Mouse (Mus musculus): ENCODE results near the gene Vps29.

Gene Vps29

DNA sequence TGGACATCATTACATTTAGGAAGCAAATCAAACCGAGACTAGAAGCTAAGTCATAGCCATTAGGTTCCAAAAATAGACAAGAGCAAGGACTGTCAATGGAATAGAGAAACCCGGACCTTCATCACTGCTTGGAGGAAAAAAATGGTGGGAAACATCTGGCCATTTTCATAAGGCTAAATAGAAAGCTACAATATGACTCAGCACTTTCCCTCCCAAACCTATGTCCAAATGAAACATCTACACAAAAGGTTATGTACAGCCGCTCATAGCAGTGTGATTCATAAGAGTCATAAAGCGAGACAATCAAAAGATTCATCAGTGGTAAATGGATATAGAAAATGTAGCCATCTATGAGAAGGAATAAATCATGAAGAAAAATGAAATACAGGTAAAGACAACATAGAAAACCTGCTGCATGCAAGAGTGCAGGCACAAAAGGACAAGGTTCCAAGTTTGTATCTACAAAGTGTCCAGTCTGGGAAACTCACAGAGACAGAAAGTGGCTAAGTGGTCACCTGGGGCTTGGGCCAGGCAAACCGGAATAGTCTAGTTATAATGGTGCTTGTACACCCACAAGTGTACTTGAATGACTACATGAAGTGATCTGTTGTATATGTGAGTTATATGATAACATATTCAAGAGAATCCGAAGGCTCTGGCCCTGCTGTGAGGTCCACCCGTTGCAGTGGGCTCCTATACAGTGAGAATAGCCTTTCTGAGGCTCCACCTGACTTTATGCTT, 17.4 kb upstream of the Vps29 start:
- WGBS = 89% methylated on average over 7 of the region's 7 CpGs

DNA sequence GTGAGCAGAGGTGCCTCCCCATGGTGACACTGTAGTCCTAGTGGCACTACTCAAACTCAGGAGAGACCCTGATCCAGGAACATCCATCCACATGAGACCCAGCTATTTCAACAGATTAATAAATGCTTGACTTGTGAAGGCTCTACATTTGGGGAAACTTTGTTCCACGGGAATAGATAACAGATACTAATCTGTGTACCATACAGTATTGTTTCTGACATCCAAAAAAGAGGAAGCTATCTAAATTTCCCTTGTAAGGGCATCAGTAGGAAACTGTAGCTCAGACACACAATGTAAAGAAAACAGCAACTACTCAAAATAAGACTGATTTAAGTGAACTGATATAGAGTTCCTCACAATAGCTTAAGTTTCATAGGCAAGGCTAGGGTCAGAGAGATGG, 11.3 kb upstream of the Vps29 start:
- 93% methylated on average over 1 of the region's 1 CpGs for WGBS

DNA sequence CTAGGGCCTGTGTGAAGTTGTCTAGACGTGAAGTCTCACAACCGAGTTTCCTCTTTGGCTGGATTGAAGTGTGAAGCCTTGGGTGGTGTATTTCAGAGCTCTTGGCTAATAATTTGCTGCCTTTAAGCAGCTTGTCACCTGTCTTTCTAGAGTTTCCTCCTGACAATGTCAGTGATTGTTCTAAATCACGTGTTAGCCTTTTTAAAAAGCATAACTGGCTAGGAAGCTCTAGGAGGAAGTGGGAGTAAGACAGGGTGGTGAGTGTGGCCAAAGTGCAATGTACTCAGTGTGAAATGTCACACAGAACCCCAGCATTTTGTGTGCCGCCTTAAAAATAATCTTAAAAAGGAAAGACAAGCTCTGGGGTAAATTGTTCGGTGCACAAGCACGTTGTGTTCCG, 10.4 kb upstream of the Vps29 start:
- WGBS = 59% methylated on average over 7 of the region's 7 CpGs

DNA sequence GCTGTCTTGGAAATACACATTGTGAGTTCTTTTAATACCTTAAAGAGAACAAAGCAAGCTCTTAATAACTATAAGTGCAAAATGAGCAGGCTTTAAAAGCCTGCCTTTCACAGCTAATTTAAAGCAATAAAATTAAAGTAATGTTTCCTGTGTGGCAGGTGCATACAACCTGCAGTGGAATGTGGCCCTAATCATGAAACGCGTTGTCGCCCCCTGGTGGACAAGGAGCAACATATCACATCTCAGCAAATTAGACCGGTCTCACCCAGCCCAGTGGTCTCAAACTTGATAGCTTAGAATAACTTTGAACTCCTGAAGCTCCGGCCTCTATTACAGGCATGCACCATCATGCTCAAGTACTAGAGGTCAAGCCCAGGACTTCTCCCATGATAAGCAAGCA, 9.9 kb upstream of the Vps29 start:
- WGBS = 4% methylated on average over 5 of the region's 5 CpGs

DNA sequence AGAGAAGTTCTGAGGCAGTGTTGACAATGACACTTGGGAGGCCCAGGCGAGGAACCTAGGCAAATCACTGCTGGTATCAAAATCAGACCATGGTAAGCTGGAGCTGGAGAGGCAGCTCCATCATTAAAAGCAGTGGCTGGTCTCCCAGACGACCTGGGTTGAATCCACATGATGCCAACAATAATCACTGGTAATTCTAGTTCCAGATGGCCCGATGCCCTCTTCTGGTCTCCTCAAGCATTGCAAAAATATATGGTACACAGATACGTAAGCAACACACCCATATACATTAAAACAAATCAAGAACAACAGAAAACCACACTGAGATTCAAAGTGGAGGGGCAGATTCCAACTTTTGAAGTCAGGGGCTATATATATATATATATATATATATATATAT, 8.4 kb upstream of the Vps29 start:
- WGBS = 81% methylated on average over 4 of the region's 4 CpGs

DNA sequence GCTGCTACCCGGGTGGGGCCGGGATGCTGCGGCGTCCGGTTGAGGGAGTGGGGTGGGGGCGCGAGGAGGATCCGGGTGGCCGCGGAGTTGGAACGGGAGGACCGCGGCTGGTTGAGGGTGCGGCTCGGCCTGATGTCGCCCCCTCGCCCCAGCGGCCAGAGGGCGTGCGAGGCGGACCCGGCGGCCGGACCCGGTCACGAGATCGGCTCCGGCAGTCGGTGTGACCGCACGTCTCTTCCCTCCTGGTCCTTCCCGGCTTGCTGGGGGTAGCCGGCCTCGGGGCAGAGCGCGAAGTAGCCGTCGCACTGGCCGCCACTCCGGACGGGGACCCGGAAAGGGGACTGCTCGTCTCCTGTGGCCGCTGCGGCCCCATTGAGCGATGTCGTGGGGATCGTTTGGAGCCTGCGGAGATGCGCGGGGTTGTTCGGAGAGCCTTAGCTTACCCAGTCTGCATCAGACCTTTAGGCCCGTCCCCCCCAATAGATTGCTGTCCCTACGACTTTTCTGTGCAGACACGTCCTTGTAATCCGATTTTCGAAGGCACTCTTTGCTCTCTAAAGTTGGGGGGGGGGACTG, 411 bp downstream of the Vps29 start:
- 1% methylated on average over 53 of the region's 57 CpGs for WGBS

DNA sequence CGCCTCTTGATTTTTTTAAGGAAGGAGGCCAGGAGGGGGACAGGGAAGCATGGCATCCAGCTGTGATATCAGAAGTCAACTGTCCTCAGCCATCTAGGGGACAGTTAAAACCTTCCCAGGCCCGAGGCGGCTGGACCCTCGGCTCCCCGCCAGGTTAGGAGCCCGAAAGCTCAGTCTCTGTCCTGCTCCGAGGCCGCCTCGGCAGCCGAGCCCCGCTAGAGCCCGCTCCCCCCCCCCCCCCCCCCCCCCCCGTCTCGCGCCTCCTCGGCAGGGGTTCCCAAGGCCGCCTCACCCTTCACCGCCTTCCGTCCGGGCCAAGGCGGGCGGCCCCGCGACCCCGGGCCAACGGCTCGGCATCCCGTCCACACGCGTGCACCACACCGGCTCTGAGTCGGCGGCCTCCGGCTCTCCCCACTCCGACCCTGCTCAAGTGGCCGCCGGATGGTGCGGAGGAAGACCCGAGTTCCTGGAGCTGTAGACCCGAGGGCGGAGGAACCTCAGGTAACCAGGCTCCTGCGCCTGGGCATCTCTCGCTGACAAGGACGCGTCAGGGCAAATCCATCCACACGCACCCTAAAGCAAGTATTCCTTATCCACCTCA, 17.5 kb downstream of the Vps29 start, which contains the start of gene Gpn3:
Gpn3 (plus strand) TSS at position 286 of the 601 bp plus-strand sequence.
- WGBS = 1% methylated on average over 36 of the region's 46 CpGs

DNA sequence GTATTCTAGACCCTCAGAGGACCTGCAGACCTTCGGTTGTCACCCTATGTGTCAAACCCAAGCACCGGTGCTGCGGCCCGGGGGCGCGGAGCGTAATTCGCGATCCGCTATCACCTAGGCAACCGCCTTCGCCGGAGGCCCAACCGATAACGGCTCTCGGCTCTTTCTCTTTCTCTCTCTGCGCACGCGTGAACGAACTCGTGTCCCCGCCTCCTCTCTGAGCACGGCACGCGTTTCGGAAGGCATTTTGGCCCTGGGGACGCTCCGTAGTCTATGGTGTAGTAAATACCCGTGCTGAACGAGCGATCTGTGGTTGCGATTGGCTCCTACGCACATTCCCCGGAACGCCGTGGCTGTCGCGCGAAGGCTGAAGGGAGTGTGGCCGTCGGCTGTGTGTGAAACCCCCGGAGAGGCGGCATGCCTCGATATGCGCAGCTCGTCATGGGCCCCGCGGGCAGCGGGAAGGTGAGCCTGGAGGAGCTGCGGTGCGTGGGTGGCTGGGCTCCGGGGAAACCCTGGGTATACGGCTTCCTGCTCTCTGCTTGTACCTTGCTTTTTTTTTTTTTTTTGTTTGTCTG, 18.1 kb downstream of the Vps29 start, which contains the start of gene Fam216a:
Fam216a (minus strand) TSS at position 173 of the 578 bp plus-strand sequence.
- WGBS = under 1% methylated on average over 53 of the region's 53 CpGs

DNA sequence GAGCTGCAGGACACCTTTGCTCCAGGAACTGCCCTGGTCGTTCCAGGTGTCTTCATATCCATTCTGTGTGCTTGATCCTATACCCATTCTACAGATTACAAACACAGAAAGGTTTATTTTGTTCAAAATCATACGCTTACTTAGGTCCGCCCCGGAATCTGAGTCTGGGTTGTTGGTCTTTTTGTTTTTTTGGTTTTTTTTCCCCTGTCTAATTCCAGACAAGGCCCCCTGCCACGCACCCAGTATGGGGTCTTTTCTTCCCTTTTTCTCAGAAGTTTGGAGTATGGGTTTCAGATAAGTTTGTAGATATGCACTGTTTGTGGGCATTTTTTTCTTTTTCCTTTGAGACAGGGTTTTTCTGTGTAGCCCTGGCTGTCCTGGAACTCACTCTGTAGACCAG, 18.7 kb downstream of the Vps29 start:
- WGBS = 6% methylated on average over 5 of the region's 5 CpGs

DNA sequence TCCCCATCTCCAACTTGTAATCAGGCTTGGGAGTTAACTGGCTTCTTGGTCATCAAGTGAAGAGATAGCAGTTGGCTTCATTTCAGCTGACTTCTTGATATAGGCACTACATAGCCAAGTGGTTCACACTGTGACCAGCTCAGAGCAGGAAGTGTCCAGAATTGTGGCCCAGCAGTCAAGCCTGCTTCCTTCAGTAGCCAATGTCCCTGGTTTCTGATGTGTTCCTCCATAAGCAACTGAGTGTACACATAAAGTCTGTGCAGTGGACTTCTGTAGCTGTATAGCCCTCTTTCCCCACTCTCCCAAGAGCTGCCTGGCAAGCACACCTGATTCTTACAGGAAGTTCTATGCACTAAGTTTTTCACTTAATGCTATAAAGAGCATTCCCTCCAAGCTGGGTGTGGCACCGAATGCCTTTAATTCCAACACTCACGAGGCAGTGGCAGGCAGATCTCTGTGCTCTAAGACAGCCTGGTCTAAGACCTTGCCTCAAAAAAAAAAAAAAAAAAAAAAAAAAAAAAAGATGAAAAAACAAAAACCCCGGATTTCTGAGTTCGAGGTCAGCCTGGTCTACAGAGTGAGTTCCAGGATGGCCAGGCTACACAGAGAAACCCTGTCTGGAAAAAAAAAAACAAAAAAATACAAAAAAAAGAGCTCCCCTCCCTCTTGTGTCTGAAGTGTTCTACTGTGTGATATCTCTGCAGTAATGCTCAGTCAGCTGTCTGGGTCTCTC, 23.1 kb downstream of the Vps29 start:
- 87% methylated on average over 4 of the region's 4 CpGs for WGBS

DNA sequence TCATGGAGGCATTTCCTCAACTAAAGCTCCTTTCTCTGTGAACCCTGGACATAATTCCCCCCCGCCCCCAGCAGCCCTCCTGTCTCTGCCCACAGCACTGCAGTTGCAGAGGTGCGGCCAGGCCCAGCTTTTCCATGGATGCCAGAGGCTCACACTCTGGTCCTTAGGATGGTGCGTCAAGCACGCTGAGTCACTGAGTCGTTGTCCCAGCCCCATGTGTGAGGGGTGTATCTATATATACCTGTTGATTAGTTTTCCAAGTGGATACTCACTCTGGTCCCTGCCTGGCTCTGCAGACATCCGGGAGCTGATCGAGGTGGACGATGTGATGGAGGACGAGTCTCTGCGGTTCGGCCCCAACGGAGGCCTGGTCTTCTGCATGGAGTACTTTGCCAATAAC, 24.0 kb downstream of the Vps29 start:
- WGBS = 96% methylated on average over 12 of the region's 12 CpGs

DNA sequence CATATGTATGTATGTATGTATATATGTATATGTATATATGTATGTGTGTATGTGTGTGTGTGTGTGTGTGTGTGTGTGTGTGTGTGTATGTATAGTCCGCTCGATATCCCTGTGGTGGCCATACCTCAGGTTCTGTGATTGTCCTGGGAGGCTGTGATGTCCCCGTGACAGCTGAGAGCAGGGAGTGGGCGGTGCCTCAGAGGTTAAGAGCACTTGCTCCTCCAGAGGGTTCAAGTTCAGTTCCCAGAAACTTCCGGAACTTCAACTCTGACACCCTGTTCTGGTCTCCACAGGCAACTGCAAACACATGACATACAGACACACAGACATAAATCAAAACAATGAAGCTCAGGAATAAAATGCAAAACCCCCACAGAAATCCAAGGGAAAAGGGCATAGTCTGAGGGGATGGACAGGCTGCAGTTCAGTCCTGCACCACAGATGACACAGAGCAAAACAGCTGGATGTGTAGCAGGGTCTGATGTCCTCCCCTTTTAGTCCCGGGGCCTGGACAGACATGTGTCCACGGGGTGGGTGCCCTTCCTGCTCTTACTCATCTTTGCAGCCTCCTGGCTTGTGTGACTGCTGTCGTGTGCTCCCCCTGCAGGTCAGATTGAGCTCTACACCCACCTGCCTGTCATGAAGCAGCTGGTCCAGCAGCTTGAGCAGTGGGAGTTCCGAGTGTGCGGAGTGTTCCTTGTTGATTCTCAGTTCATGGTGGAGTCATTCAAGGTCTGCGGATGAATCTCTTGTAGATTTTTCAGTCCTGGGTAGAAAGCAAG, 25.4 kb downstream of the Vps29 start:
- 47% methylated on average over 11 of the region's 11 CpGs for WGBS

DNA sequence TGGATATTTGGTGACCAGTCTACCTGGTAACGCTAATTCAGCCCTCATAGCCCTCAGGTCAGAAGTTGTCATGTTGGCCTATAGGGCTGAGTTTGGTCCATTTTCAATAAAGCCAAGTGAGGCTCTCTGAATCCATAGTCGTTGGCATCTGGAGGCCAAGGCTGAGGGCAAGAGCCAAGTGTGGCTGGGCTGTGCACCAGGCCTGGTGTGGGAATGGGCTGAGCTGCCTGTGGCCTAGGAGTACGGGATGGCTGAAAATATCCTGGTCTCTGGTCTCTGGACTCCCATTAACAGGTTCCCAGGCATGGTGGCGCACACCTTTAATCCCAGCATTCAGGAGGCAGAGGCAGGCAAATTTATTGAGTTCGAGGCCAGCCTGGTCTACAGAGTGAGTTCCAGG, 35.8 kb downstream of the Vps29 start:
- WGBS = 94% methylated on average over 5 of the region's 5 CpGs

DNA sequence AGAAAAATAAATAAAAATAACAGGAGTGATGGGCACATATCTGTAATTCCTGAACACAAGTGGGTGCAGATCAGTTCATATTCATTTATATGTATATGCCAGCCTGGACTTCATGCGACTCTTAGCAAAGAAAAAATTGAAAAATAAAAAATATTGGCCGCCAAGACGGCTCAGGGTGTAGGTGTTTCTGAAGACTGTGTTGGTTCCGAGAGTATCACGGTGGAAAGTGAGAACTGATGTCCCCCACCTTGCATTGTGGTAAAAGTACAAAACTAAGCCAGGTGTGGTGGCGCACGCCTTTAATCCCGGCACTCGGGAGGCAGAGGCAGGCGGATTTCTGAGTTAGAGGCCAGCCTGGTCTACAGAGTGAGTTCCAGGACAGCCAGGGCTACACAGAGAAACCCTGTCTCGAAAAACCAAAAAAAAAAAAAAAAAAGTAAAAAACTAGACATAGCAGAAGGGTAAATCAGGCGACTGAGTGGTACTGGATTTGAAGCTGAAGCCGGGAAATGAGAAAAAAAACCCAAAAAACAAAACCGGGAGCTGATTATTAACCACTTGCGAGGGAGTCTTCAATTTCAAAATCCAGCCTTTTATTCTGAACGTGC, 37.1 kb downstream of the Vps29 start:
- WGBS = 44% methylated on average over 16 of the region's 16 CpGs

DNA sequence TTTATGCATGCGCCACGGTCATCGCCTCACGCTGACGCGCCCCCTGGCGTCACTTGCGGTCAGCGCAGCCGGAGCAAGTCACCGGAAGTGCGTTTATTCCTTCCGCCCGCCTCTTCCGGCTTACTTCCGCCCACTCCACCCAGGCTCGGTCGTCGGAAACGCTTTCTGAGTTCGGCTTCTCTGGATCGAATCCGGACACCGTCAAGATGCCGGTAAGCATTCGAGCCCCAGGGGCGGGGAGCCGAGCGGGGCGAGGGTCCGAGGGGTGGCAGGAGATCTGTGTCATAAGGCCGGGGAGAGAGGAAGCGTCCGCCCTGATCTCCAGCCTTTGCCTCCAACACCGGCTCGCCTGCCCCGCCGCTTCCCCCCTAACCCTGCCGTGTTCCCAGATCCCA, 37.6 kb downstream of the Vps29 start, which contains the start of gene Arpc3:
Arpc3 (plus strand) TSS at position 93 of the 395 bp plus-strand sequence.
- WGBS = under 1% methylated on average over 39 of the region's 39 CpGs

DNA sequence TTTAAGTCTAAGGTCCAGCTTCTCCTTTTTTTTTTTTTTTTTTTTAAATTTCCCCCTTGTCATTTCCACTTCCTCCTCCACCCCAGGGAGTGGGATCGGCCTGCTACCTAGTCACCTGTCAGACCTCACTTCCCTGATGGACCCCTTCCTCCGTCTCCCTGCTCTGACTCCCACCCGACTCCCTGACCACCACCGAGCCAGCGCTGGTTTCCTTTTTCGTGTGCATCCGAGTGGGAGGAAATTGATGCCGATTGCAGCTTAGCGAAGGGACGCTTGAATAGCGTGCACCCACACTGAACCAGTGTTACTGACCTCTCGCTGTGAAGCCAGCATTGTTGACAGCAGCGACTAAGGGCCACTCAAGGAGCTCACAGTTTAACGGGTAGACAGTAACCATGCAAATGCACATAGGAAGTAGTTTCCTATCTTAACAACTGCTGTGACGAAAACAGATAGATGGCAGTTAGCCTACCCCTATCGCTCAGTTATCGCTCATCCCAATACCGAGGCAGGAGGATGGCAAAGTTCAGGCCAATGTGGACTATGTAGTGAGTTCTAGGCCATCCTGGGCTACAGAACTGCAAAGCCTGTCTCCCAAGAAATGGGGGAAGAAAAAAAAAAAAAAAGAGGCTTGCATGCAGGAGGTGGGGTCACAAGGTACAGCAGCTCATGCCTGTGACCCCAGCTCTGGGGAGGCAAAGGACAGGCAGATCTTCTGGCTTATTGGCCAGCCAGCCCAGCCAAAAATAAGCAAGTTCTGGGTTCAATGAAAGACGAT, 38.2 kb downstream of the Vps29 start:
- WGBS = 4% methylated on average over 19 of the region's 19 CpGs

DNA sequence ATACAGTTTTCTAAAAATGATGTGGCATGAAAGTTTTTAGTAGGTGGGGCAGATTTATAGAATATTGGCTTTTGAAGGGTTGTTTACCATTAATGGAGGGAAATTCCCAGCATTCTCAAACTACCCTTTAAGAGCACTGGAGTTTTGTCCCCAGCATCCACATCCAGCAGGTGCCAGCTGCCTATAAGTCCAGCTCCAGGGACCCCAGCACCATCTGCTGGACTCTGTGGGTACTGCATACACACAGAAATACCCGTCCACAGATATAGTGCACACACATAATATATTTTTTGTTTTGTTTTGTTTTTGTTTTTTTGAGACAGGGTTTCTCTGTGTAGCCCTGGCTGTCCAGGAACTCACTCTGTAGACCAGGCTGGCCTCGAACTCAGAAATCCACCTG, 39.7 kb downstream of the Vps29 start:
- 36% methylated on average over 2 of the region's 2 CpGs for WGBS

DNA sequence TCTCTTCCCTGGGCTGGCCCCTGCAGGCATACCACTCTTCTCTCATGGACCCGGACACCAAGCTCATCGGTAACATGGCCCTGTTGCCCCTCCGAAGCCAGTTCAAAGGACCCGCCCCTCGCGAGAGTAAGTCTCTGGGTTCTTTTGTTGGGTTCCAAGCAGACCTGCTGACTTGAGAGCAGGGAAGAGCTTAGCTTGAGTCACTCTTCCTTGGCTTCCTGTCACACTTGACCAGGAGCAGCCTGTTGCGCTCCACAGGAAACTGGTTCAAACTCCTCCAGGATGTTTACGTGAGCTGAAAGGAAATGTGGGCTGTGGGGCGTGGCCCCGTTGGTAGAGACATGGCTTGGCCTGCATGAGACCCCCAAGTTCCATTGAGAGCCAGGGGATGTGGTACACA, 42.6 kb downstream of the Vps29 start:
- WGBS = 73% methylated on average over 10 of the region's 10 CpGs

DNA sequence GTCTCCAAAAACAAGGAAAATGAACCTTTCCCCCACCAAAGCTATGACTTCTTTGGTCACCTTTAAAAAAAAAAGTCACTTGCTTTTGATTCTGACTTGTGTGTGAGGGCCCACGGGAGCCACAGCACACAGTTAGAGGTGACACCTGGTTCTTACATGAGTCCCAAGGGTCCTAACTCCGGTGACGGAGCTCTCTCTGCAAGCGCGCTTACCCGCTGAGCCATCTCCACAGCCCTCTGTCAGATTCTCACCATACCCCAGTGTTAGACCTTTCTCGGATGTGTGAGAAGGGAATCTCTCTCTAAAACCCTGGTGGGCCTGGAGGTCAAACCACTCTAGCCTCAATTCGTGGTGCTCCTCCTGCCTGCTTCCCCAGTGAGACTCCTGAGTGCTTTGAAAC, 43.3 kb downstream of the Vps29 start:
- WGBS = 86% methylated on average over 8 of the region's 8 CpGs

DNA sequence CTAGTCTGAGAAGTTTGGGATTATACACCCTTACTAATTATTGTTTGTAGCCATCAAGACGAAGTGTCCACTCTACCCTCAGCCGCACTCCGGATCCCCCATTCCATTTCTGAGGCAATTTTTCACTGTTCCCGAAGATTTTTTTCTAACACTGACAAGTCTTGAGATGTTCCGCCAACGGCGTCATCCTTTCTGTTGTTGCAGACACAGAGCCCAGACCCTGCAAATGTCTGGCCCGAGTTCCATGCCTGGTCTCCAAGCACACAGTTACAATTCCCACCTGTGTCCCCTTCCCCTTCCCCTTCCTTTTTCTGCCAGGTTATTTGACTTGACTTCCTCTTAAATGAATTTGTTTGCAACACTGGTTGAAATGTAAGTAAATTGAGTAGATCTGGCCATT, 45.7 kb downstream of the Vps29 start:
- 72% methylated on average over 8 of the region's 8 CpGs for WGBS

Measured in cerebral cortex, adult 2 months (tissue).